Mouse (Mus musculus) spleen, adult 2 months (tissue): Measurements from ENCODE around the gene Add3. TPM values are rescaled to one million over a fixed set of nuclear protein-coding genes. Genes with fewer than 3 reads are reported as not detected.
A peak's percentile ranks its signal among the peaks of the same experiment; 100 is the strongest.

ENCODE experiments used
- DNase-seq, 2 experiments: peaks; one replicate each; pipeline versions ENCODE4 v3.0.0 to v3.0.0-alpha.2; 2012 to 2021; ENCODE audit warnings: low spot score in 2 of 2, low read depth in 1 of 2
- H3K27ac ChIP-seq: fragments of 200-500 bp; 2 replicates; pipeline ENCODE4 v1.5.1; 2012; ENCODE audit warnings: low read length, inconsistent platforms; ENCODE audit not compliant: insufficient read depth
- H3K27me3 ChIP-seq: fragments of 200-500 bp; 2 replicates; pipeline ENCODE4 v1.6.1; 2012; ENCODE audit warnings: mild to moderate bottlenecking, moderate library complexity, low read length, inconsistent platforms; ENCODE audit not compliant: control insufficient read depth, insufficient read depth
- H3K36me3 ChIP-seq: fragments of 200-500 bp; 2 replicates; pipeline ENCODE4 v1.6.1; 2012; ENCODE audit warnings: mild to moderate bottlenecking, low read length, inconsistent platforms; ENCODE audit not compliant: control insufficient read depth, insufficient read depth
- H3K4me1 ChIP-seq: fragments of 200-500 bp; 2 replicates; pipeline ENCODE4 v1.6.1; 2011; ENCODE audit warnings: inconsistent platforms; ENCODE audit not compliant: control insufficient read depth, insufficient read depth, insufficient read length
- H3K4me3 ChIP-seq: fragments of 200-500 bp; 2 replicates; pipeline ENCODE4 v1.5.1; 2011; ENCODE audit warnings: mild to moderate bottlenecking, inconsistent platforms; ENCODE audit not compliant: insufficient read depth, insufficient read length; ENCODE audit errors: extremely low read depth
- CTCF ChIP-seq: fragments of 200-500 bp; IDR thresholded peaks from 2 replicates; pipeline ENCODE4 v1.5.1; 2011; ENCODE audit warnings: mild to moderate bottlenecking, inconsistent platforms; ENCODE audit not compliant: insufficient read depth, insufficient read length, insufficient replicate concordance; ENCODE audit errors: extremely low read depth
- POLR2A ChIP-seq: fragments of 200-500 bp; IDR thresholded peaks from 2 replicates; pipeline ENCODE4 v1.6.1; 2011; ENCODE audit warnings: low read depth, low read length, inconsistent platforms
- WGBS: fragments of 180-500 bp; shearing (Covaris S2); methylation state at CpG from one replicate; pipeline ENCODE4 v1.1.7; 2018; 5-methylcytosine and 5-hydroxymethylcytosine counted together
- polyA plus RNA-seq: library from polyadenylated mRNA; depleted of rRNA; stranded (reverse); fragments of >200 nt; gene quantifications from 2 replicates; pipeline ENCODE4 v1.2.3, GENCODE M21; 2012

Gene Add3
- polyA plus RNA-seq, 1 experiment: 40.6 TPM

- DNase-seq: peak; percentile 98 to 100
- H3K4me3 ChIP-seq: peak overlapping the region; percentile 98
- H3K27me3 ChIP-seq: no peaks in the 10 kb centered on the region
- peak overlapping the region; percentile 93 for H3K27ac ChIP-seq
- WGBS: under 1% methylated on average over 81 of the region's 84 CpGs
- peak; percentile 98 for TF ChIP-seq POLR2A
- peak; percentile 46; the same call in 1 of the 2 replicates for TF ChIP-seq CTCF
- no peaks in the 10 kb centered on the region for H3K36me3 ChIP-seq
- H3K4me1 ChIP-seq: no peaks in the 10 kb centered on the region; the same call in 1 of the 2 replicates
Observed at GRCm38 (mm10) chr19:53142190-53143107, 2.2 kb downstream of the Add3 start.

- under 1% methylated on average over 48 of the region's 48 CpGs for WGBS
Observed at GRCm38 (mm10) chr19:53143108-53143971, 3.1 kb downstream of the Add3 start.

DNA sequence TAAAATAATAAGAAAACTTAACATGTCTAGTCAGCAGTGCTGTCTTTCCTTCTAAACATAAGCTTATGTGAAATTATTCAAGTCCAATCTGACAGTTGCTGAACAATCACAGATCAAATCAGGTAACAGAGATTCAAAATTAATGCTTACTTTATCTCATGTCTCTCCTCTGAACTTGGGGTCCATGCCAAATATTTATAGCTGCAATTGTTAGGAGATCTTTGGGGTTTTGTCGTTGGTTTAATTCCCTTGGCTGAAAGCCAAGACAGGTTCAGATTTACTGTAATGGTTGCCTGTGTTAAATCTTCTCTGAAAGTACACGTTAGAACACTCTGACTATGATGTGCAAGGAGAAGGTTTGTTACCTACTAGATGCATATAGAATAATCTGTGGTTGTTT lies 4.8 kb downstream of the Add3 start:
- H3K27me3 ChIP-seq: no peaks in the 10 kb centered on the region
- 18% methylated on average over 2 of the region's 2 CpGs for WGBS
- no peak overlapping the region for H3K4me3 ChIP-seq
- no peak overlapping the region for H3K27ac ChIP-seq
- H3K4me1 ChIP-seq: no peaks in the 10 kb centered on the region; the same call in 1 of the 2 replicates
- H3K36me3 ChIP-seq: no peaks in the 10 kb centered on the region
- DNase-seq: no peak
- TF ChIP-seq CTCF (no peak), POLR2A (no peak)

More at GRCm38 (mm10) chr19:53143108-53143971, 3.1 kb downstream of the Add3 start:
- no peaks in the 10 kb centered on the region for H3K27me3 ChIP-seq
- H3K36me3 ChIP-seq: no peaks in the 10 kb centered on the region
- peak in 1 of 2 experiments; percentile 53 for DNase-seq
- peak overlapping the region; percentile 98 for H3K4me3 ChIP-seq
- no peaks in the 10 kb centered on the region; the same call in 1 of the 2 replicates for H3K4me1 ChIP-seq
- H3K27ac ChIP-seq: peak overlapping the region; percentile 67
- TF ChIP-seq POLR2A (no peak), CTCF (no peak)

GRCm38 (mm10) chr19:53149381-53149780 lies 9.1 kb downstream of the Add3 start:
- WGBS: 86% methylated on average over 3 of the region's 3 CpGs
- no peaks in the 10 kb centered on the region for H3K27me3 ChIP-seq
- no peaks in the 10 kb centered on the region for H3K36me3 ChIP-seq
- TF ChIP-seq CTCF: no peak
- no peak for TF ChIP-seq POLR2A
- no peak overlapping the region for H3K4me3 ChIP-seq
- H3K4me1 ChIP-seq: peaks cover 4% of the 10 kb centered on the region; the same call in 1 of the 2 replicates
- DNase-seq: no peak
- H3K27ac ChIP-seq: no peak overlapping the region

DNA sequence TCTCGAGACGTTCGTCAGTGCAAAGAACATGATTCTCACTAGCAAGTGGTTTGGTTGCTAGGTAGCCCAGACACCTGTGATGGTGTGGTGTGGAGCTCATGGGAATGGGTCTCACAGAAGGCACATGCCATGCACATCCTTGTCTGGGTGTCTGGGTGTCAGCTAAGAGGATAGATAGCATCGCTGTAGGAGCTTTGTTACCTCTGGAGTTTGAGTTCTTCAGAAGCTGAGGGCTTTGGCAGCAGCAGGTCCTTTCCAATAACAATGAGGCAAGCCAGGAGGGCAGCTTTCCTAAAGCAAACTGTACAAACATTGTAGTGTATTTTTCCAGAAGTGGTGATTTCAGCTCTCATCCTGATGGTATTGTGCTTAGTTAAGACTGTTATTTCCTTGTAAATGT lies 12.2 kb downstream of the Add3 start:
- no peak for DNase-seq
- H3K36me3 ChIP-seq: no peaks in the 10 kb centered on the region
- no peak overlapping the region for H3K4me3 ChIP-seq
- H3K27me3 ChIP-seq: no peaks in the 10 kb centered on the region
- H3K4me1 ChIP-seq: peaks cover 4% of the 10 kb centered on the region; the same call in 1 of the 2 replicates
- TF ChIP-seq CTCF (no peak), POLR2A (no peak)
- H3K27ac ChIP-seq: no peak overlapping the region
- WGBS: 79% methylated on average over 4 of the region's 4 CpGs

DNA sequence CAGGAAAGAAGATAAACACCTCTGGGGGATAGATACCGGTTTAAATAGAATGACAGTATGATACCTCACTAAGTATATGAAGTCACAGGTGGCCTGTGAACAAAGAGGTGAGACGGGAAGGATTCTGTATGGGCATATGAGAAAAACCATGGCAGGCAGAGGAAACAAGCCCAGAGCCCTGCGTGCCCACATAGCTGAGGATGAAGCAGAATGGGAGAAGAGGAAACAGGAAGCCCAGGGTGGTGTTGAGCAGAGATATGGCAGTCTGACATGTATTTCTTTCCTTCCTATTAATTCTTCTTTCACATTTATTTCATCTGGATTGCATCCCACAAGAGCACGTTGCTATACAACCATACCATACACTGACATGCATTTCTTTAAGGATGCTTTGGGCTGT lies 12.9 kb downstream of the Add3 start:
- Histone ChIP-seq H3K4me3 (no peak overlapping the region), H3K27ac (no peak overlapping the region), H3K27me3 (no peaks in the 10 kb centered on the region), H3K36me3 (no peaks in the 10 kb centered on the region), H3K4me1 (peaks cover 4% of the 10 kb centered on the region; the same call in 1 of the 2 replicates)
- WGBS: 36% methylated on average over 4 of the region's 4 CpGs
- TF ChIP-seq CTCF (no peak), POLR2A (no peak)
- no peak for DNase-seq
